Mouse (Mus musculus): ENCODE measurements around the gene Sox9.

Sox9 gene

GRCm38 (mm10) chr11:112798831-112799382 lies 16.9 kb downstream of the Sox9 start:
- no peak for DNase-seq (ENCODE audit: low read depth in 2 of 2, low spot score in 2 of 2)

GRCm38 (mm10) chr11:112801189-112801818 lies 19.3 kb downstream of the Sox9 start:
- no peak for DNase-seq (ENCODE audit: low read depth in 2 of 2, low spot score in 2 of 2)

DNA sequence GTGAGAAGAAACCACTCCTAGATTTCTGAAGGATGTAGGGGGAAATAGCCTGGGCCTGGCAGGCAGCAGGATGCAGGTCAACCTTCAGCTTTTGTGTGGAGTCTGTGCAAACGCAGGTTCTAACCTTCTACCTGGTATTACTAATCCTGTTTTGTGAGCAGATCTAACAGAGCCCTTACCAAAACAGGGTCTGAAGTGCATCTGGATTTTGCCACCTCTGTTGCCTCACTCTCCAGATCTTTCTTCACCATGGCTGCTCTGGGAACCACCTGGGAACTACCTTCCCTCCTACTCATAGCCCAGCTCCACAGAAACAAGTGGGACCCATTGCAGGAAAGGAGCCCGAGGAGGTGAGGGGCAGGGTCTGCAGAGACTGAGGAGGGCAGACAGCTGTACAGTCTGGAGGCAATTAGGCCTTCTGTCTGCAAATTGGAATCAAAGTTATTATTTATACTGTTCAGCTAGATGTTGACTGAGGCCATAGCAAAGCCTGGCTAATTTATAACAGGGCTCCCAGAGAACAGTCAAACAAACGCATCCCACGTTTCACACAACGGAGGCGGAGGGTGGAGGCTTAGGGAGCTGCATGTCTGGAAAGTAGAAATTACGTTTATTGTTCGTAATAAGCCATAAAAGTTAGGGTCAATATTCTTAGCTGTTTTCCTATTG lies 25.9 kb downstream of the Sox9 start:
- no peak for DNase-seq (ENCODE audit: low read depth in 2 of 2, low spot score in 2 of 2)

DNA sequence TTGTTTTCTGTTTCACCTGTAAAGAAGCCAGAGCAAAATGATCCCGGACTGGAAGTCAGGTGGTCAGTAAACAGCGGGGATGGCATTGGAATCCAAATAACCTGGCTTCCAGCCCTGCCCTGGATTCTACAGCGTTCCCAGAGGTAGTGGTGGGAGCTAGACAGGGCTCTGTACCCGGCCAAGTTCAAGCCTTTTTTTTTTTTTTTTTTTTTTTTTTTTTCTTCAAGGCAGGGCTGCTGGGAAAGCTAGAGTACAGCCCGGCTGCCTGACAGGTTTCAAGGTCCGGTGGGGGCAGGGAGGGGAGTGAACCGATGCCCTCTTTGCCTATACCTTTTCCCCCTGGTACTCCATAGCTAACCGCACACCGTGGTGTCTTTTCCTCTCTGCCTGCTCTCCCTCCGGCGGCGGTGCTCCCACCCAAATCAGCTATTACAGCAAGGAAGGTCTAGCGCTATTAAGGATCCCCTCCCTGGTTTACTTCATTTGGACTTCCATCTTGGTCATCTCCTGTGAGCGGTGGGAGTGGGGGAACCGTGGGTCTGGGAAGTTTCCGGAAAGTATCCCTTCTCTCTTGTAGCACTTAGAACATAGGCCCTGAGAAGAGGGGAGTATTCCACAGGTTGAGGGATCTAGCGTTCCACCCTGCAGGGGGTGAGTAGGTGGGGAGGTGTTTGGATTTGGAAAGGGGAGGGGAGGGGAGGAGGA lies 28.6 kb downstream of the Sox9 start:
- no peak for DNase-seq (ENCODE audit: low read depth in 2 of 2, low spot score in 2 of 2)

GRCm38 (mm10) chr11:112811152-112811871 lies 29.3 kb downstream of the Sox9 start:
- no peak for DNase-seq (ENCODE audit: low read depth in 2 of 2, low spot score in 2 of 2)

GRCm38 (mm10) chr11:112817829-112818650 lies 36.0 kb downstream of the Sox9 start:
- DNase-seq (ENCODE audit: low read depth in 2 of 2, low spot score in 2 of 2), result no peak

DNA sequence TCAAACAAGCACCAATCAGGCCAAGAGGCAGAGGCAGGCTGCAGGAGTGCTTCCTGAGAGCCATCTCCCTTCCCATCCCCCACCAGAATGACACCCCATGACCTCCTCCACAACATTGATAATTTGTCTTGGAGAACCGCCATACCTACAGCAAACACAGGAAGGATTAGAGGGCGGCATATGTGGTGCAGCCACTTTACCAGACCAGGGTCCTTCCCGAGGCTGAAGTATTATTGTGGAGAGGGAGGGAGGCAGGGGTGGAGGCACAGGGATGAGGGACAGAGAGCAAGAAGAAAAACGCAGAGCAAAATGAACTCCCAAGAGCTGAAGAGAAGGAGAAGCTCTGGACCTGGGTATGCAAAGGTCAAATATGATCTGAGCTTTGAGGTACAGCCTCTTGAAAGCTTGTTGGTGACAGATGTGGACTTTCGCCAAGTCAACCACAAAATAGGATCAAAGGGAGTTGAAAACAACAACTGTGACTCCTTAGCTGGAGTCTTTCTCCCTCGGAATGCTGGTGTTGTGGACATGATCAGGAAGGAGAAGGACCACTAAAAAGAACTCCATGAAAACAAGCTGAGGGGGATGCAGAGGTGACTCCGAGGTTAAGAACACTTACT lies 36.7 kb downstream of the Sox9 start:
- DNase-seq (ENCODE audit: low read depth in 2 of 2, low spot score in 2 of 2), result no peak

- DNase-seq (ENCODE audit: low read depth in 2 of 2, low spot score in 2 of 2), result no peak
Observed at GRCm38 (mm10) chr11:112821536-112821935, 39.5 kb downstream of the Sox9 start.

DNA sequence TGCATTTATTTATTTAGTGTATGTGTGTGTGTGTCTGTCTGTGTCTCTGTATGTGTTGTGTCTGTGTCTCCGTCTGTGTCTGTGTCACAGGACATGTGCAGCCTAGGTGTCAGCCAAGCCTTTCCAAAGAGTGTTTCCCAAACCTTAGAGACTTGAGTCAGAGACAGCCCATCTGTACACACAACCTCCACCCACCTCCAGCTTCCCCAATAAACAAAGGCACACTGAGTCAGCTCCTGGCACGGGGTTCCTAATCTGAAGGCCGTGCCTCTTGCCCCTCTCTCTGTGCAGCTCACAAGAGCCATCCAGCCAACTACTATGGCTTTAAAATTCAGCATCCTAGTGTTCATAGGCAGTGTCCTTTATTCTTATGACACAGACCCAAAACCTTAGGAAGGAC lies 42.1 kb downstream of the Sox9 start:
- no peak for DNase-seq (ENCODE audit: low read depth in 2 of 2, low spot score in 2 of 2)

GRCm38 (mm10) chr11:112826193-112827043 lies 44.4 kb downstream of the Sox9 start:
- no peak for DNase-seq (ENCODE audit: low read depth in 2 of 2, low spot score in 2 of 2)

DNA sequence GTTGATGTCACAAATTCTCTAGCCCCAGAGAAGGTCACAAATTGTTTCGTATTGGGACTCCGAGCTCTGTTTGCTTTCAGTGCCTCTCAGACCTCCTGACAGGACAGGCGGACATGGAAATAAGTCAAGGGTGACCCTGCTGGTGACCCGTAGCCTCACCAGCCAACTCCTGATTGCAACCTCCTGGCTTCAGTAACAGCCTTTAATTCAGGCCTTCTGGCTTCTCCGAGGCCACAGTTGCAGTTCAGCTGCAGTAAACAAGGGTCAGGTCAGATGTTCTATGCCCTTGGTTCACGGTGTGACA lies 45.0 kb downstream of the Sox9 start:
- no peak for DNase-seq (ENCODE audit: low read depth in 2 of 2, low spot score in 2 of 2)

DNA sequence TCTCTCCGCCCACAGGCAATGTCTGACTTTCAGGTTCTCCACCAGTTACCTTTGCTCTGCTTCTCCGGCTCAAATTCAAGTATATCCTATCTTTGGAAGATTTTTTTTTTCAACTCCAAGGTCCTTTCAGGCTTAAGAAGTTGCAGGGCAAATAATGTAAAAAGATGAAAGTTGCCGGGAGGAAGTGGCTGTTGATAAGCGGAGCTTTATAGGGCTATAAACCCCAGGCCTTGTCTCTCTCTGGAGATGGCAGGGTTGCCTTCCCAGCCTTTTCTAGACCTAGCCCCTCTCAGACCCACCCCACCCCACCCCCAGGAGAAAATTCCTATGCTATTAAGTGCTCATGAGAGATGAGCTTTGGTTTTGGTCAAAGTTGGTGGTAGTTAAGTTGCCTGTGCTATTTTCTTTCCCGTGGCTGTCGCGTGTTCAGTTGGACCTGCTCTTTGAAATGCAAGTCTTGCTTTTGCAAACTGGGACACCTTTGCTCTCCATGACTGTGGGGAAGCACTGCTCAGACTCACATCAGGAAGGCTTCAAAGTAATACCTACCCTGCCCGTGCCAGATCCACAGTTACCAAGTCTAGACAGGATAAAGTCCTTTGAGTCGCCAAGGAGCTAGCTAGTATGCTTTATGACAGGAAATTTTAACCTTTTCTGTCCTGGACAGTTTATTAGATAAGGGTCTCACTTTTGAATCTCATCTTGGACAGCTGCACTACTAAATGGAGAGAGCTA lies 46.7 kb downstream of the Sox9 start:
- no peak for DNase-seq (ENCODE audit: low read depth in 2 of 2, low spot score in 2 of 2)

DNA sequence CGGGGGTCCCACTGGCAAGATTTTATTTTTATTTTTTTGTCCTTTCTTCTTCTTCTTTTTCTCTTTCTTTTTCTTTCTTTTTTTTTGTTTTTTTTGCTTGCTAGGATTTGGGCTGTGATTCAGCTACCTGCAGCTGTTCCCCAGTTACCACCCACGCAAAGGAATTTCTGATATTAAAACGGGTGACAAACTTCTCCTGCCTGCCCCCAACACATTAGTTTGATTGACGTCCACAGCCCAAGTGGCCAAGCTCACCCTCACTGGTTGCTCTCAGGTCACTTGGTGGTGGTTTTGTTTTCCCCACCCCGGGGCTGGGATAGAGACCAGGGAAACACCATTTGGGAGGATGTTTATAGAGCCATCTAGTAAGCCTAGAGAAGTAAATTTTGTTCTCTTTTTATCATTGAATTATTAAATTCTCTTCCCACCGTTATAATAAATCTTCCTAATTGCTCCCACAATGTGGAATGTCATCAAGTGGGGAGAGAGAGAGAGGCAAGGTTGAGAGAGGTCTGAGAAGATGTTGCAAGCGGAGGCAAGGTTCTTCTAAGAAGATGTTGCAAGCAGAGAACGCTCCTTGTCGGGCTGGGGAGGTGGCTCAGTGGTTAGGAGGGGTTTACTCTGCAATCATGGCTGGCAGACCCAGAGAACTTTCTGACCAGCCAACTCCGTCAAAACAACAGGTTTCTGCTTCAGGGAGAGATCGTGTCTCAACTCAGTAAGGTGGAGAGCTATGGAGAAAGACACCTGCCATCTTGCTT lies 52.4 kb downstream of the Sox9 start:
- no peak for DNase-seq (ENCODE audit: low read depth in 2 of 2, low spot score in 2 of 2)

DNA sequence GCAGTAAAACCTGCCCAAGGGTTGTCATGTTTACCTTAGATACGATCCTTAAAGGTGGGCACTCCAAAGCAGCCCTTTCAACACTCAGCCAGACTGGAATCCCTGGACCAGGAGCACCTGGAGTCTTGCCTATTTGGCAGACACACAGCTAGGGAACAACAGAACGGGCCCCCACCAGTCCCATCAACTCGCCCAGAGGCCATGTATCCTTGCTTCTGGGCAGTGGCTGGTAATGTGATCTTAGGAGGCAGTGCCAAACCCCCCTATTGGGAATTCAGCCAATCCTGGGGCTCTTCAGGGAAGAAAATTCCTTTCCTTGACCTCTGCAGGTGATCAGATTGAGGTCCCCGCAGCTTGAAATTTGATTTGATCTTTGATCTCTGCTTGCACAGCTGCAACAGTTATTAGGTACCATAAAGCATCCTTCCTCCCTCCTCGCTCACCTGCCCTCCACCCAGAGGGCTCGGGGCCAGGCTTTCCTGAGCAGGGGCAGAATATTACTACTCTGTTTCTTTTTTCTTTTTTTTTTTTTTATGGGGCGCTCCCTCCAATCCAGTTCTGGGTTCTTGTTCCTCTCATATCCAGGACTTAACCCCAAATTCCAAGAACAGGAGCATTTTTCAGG lies 53.6 kb downstream of the Sox9 start:
- DNase-seq (ENCODE audit: low read depth in 2 of 2, low spot score in 2 of 2), result no peak
